Mouse (Mus musculus) embryonic fibroblast, embryonic 13.5 days (primary cell): ENCODE data around the gene Mb.

ENCODE experiments used
- CTCF ChIP-seq: IDR thresholded peaks from 2 replicates; pipeline ENCODE4 v1.5.1; 2011; ENCODE audit warnings: mild to moderate bottlenecking, control low read depth, low read length, moderate library complexity, borderline replicate concordance; ENCODE audit not compliant: insufficient read depth
- POLR2A ChIP-seq: IDR thresholded peaks from 2 replicates; pipeline ENCODE4 v1.6.1; 2011; ENCODE audit warnings: low read depth, mild to moderate bottlenecking, control low read depth, low read length, moderate library complexity

GRCm38 (mm10) chr15:77039211-77039700, 11.2 kb downstream of the Mb start:
- TF ChIP-seq POLR2A: no peak
- no peak for TF ChIP-seq CTCF
